Mouse (Mus musculus): ENCODE data around the gene Ciapin1. TPM values are rescaled to one million over a fixed set of nuclear protein-coding genes. Genes with fewer than 3 reads are reported as not detected.

Gene Ciapin1
- total and polyA plus RNA-seq, 3 experiments = 122 to 263 TPM; not detected in 1

DNA sequence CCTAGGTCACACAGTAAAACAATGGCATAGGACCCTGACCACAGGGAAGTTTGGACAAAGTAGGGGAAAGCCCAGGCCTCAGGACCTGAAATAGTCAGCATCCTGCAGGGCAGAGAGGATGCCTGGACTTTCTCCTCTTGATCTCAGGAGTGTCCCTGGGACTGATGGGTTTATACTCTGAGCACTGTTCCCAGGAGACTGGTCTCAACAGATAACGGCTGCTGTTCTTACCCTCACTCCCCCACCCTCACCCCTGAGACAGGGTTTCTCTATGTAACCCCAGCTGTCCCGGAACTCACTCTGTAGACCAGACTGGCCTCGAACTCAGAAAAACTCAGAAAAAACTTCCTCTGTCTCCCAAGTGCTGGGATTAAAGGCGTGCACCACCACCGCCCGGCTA lies 29.8 kb downstream of the Ciapin1 start:
- Histone ChIP-seq H3K79me2 (ENCODE audit: control insufficient read depth, insufficient read depth, low read length, poor library complexity) (no peaks in the 10 kb centered on the region), H3K4me3 (ENCODE audit: control insufficient read depth in 1 of 2, insufficient read depth in 1 of 2, low read depth in 2 of 2, low read length in 2 of 2) (no peak overlapping the region), H3K27me3 (ENCODE audit: control insufficient read depth in 1 of 2, insufficient read depth in 2 of 2, low read length in 2 of 2) (no peaks in the 10 kb centered on the region), H3K4me1 (ENCODE audit: control insufficient read depth in 1 of 2, insufficient read depth in 2 of 2, low read length in 2 of 2) (peaks cover 4 to 17% of the 10 kb centered on the region in 2 experiments), H3K36me3 (ENCODE audit: control insufficient read depth in 1 of 2, insufficient read depth in 2 of 2, low read length in 2 of 2) (peaks cover 0 to 7% of the 10 kb centered on the region in 2 experiments; a peak in 2 of 4 replicates), H3K9ac (ENCODE audit: control insufficient read depth, low read depth, low read length, poor library complexity, severe bottlenecking) (no peak overlapping the region), H3K9me3 (replicated peaks; ENCODE audit: insufficient read depth, low read length) (no peaks in the 10 kb centered on the region), H3K27ac (ENCODE audit: control insufficient read depth, low read depth, low read length) (no peak overlapping the region)
- TF ChIP-seq JUND (IDR thresholded peaks at IDR 0.05; ENCODE audit: low read depth, low read length) (no peak), POLR2A (IDR thresholded peaks at IDR 0.05; ENCODE audit: control insufficient read depth in 1 of 2, insufficient read depth in 1 of 2, low read depth in 1 of 2, low read length in 2 of 2, poor library complexity in 1 of 2) (no peak), ETS1 (IDR thresholded peaks at IDR 0.05; ENCODE audit: low read depth, low read length) (no peak), MAX (IDR thresholded peaks at IDR 0.05; ENCODE audit: low read length) (no peak), NELFE (IDR thresholded peaks at IDR 0.05; ENCODE audit: low read depth, low read length) (no peak), RCOR1 (IDR thresholded peaks at IDR 0.05; ENCODE audit: low read depth, low read length) (no peak), SIN3A (IDR thresholded peaks at IDR 0.05; ENCODE audit: low read length) (no peak), TCF12 (IDR thresholded peaks at IDR 0.05; ENCODE audit: low read depth, low read length) (no peak), ZMIZ1 (IDR thresholded peaks at IDR 0.05; ENCODE audit: low read depth, low read length) (no peak), MYB (IDR thresholded peaks at IDR 0.05; ENCODE audit: low read depth, low read length) (no peak), TAL1 (IDR thresholded peaks at IDR 0.05; ENCODE audit: low read length) (no peak), MAFK (IDR thresholded peaks at IDR 0.05; ENCODE audit: borderline replicate concordance, low read depth, low read length) (no peak)
- no peak for DNase-seq (ENCODE audit: low read depth, low spot score)

GRCm38 (mm10) chr8:94807506-94807905 lies 30.7 kb downstream of the Ciapin1 start:
- Histone ChIP-seq H3K27me3 (ENCODE audit: control insufficient read depth in 1 of 2, insufficient read depth in 2 of 2, low read length in 2 of 2) (no peaks in the 10 kb centered on the region), H3K4me1 (ENCODE audit: control insufficient read depth in 1 of 2, insufficient read depth in 2 of 2, low read length in 2 of 2) (peaks cover 4 to 24% of the 10 kb centered on the region in 2 experiments)
- TF ChIP-seq MYC (IDR thresholded peaks at IDR 0.05; ENCODE audit: low read depth, low read length) = no peak
- no peak for TF ChIP-seq MAZ (IDR thresholded peaks at IDR 0.05; ENCODE audit: low read depth, low read length)
- TF ChIP-seq NELFE (IDR thresholded peaks at IDR 0.05; ENCODE audit: low read depth, low read length) = no peak
- no peak for TF ChIP-seq ETS1 (IDR thresholded peaks at IDR 0.05; ENCODE audit: low read depth, low read length)
- TF ChIP-seq SMC3 (IDR thresholded peaks at IDR 0.05; ENCODE audit: low read depth, low read length) = no peak

GRCm38 (mm10) chr8:94805811-94806210 lies 32.3 kb downstream of the Ciapin1 start:
- H3K4me3 ChIP-seq (ENCODE audit: control insufficient read depth in 1 of 2, insufficient read depth in 1 of 2, low read depth in 2 of 2, low read length in 2 of 2) = no peak overlapping the region
- peaks cover 8 to 37% of the 10 kb centered on the region in 2 experiments for H3K4me1 ChIP-seq (ENCODE audit: control insufficient read depth in 1 of 2, insufficient read depth in 2 of 2, low read length in 2 of 2)
- peaks cover 0 to 17% of the 10 kb centered on the region in 2 experiments; a peak in 2 of 4 replicates for H3K36me3 ChIP-seq (ENCODE audit: control insufficient read depth in 1 of 2, insufficient read depth in 2 of 2, low read length in 2 of 2)
- H3K79me2 ChIP-seq (ENCODE audit: control insufficient read depth, insufficient read depth, low read length, poor library complexity) = no peaks in the 10 kb centered on the region
- no peak overlapping the region for H3K27ac ChIP-seq (ENCODE audit: control insufficient read depth, low read depth, low read length)
- no peak for DNase-seq (ENCODE audit: low read depth, low spot score)
- H3K9me3 ChIP-seq (replicated peaks; ENCODE audit: insufficient read depth, low read length) = no peaks in the 10 kb centered on the region
- TF ChIP-seq MAFK (IDR thresholded peaks at IDR 0.05; ENCODE audit: borderline replicate concordance, low read depth, low read length) = no peak
- no peak for TF ChIP-seq RCOR1 (IDR thresholded peaks at IDR 0.05; ENCODE audit: low read depth, low read length)
- TF ChIP-seq CHD1 (IDR thresholded peaks at IDR 0.05; ENCODE audit: low read depth, low read length) = no peak
- TF ChIP-seq MAZ (IDR thresholded peaks at IDR 0.05; ENCODE audit: low read depth, low read length) = no peak
- no peak for TF ChIP-seq NELFE (IDR thresholded peaks at IDR 0.05; ENCODE audit: low read depth, low read length)
- no peak for TF ChIP-seq MAX (IDR thresholded peaks at IDR 0.05; ENCODE audit: low read length)
- no peak for TF ChIP-seq MXI1 (IDR thresholded peaks at IDR 0.05; ENCODE audit: low read depth, low read length)
- TF ChIP-seq USF1 (IDR thresholded peaks at IDR 0.05; ENCODE audit: low read depth, low read length) = no peak
- no peak for TF ChIP-seq GATA1 (IDR thresholded peaks at IDR 0.05; ENCODE audit: low read depth, low read length)
- no peak for TF ChIP-seq USF2 (IDR thresholded peaks at IDR 0.05; ENCODE audit: borderline replicate concordance in 1 of 2, insufficient read depth in 1 of 2, low read depth in 1 of 2, low read length in 2 of 2)
- TF ChIP-seq GABPA (IDR thresholded peaks at IDR 0.05; ENCODE audit: low read depth, low read length) = no peak
- TF ChIP-seq UBTF (IDR thresholded peaks at IDR 0.05; ENCODE audit: borderline replicate concordance, insufficient read depth, low read depth, low read length) = no peak
- H3K27me3 ChIP-seq (ENCODE audit: control insufficient read depth in 1 of 2, insufficient read depth in 2 of 2, low read length in 2 of 2) = no peaks in the 10 kb centered on the region
- H3K9ac ChIP-seq (ENCODE audit: control insufficient read depth, low read depth, low read length, poor library complexity, severe bottlenecking) = no peak overlapping the region

More at GRCm38 (mm10) chr8:94807506-94807905, 30.7 kb downstream of the Ciapin1 start:
- Histone ChIP-seq H3K4me3 (ENCODE audit: control insufficient read depth in 1 of 2, insufficient read depth in 1 of 2, low read depth in 2 of 2, low read length in 2 of 2) (no peak overlapping the region), H3K36me3 (ENCODE audit: control insufficient read depth in 1 of 2, insufficient read depth in 2 of 2, low read length in 2 of 2) (peaks cover 0 to 12% of the 10 kb centered on the region in 2 experiments; a peak in 2 of 4 replicates), H3K9me3 (replicated peaks; ENCODE audit: insufficient read depth, low read length) (no peaks in the 10 kb centered on the region), H3K79me2 (ENCODE audit: control insufficient read depth, insufficient read depth, low read length, poor library complexity) (no peaks in the 10 kb centered on the region), H3K27ac (ENCODE audit: control insufficient read depth, low read depth, low read length) (no peak overlapping the region), H3K9ac (ENCODE audit: control insufficient read depth, low read depth, low read length, poor library complexity, severe bottlenecking) (no peak overlapping the region)
- no peak for DNase-seq (ENCODE audit: low read depth, low spot score)

Measured in MEL (cell line).